Mouse (Mus musculus) testis, postnatal 10 days (tissue): Measurements from ENCODE around the gene Usp30.

Experiments used
- DNase-seq: peaks from one replicate; pipeline ENCODE4 v3.0.0; 2021; ENCODE audit warnings: low spot score

Usp30 gene

GRCm38 (mm10) chr5:114065161-114065560 is at the start of gene Usp30:
Usp30 (plus strand) TSS chr5:114065461.
- no peak for DNase-seq

GRCm38 (mm10) chr5:114024390-114024789 is 40.9 kb upstream of the Usp30 start:
- no peak for DNase-seq

GRCm38 (mm10) chr5:114024885-114025284 is 40.4 kb upstream of the Usp30 start:
- no peak for DNase-seq

- DNase-seq, result no peak
These were observed 37.9 kb upstream of the Usp30 start for GRCm38 (mm10) chr5:114027217-114027944.

- DNase-seq, result no peak
These were observed 37.1 kb upstream of the Usp30 start for GRCm38 (mm10) chr5:114028111-114028510.

GRCm38 (mm10) chr5:114030652-114031051 is 34.6 kb upstream of the Usp30 start:
- no peak for DNase-seq

GRCm38 (mm10) chr5:114032161-114032763 is 33.0 kb upstream of the Usp30 start:
- no peak for DNase-seq

GRCm38 (mm10) chr5:114034393-114034792 is 30.9 kb upstream of the Usp30 start:
- DNase-seq, result no peak

- DNase-seq, result no peak
These were observed 30.1 kb upstream of the Usp30 start for GRCm38 (mm10) chr5:114035111-114035510.

- no peak for DNase-seq
These were observed 24.8 kb upstream of the Usp30 start for GRCm38 (mm10) chr5:114040508-114040907.

GRCm38 (mm10) chr5:114040911-114041310 is 24.4 kb upstream of the Usp30 start:
- no peak for DNase-seq

GRCm38 (mm10) chr5:114041327-114041930 is 23.8 kb upstream of the Usp30 start:
- no peak for DNase-seq

- no peak for DNase-seq
These were observed 21.5 kb upstream of the Usp30 start for GRCm38 (mm10) chr5:114043800-114044199.

- no peak for DNase-seq
These were observed 20.1 kb upstream of the Usp30 start for GRCm38 (mm10) chr5:114045134-114045533.

- DNase-seq, result no peak
These were observed 19.1 kb upstream of the Usp30 start for GRCm38 (mm10) chr5:114046151-114046550.

- DNase-seq, result no peak
These were observed 18.7 kb upstream of the Usp30 start for GRCm38 (mm10) chr5:114046604-114047003.

GRCm38 (mm10) chr5:114047182-114047581 is 18.1 kb upstream of the Usp30 start:
- DNase-seq, result no peak

GRCm38 (mm10) chr5:114048731-114049308 is 16.4 kb upstream of the Usp30 start:
- no peak for DNase-seq

- DNase-seq, result peak; percentile 88
These were observed 13.0 kb upstream of the Usp30 start for GRCm38 (mm10) chr5:114052246-114052761.

- no peak for DNase-seq
These were observed 8.0 kb upstream of the Usp30 start for GRCm38 (mm10) chr5:114057129-114057731.

- no peak for DNase-seq
These were observed 3.6 kb upstream of the Usp30 start for GRCm38 (mm10) chr5:114061675-114062074.

GRCm38 (mm10) chr5:114063958-114064357 is 1.3 kb upstream of the Usp30 start:
- no peak for DNase-seq
